Mouse (Mus musculus) G1E (cell line): ENCODE data around the gene Nyap2. TPM values are rescaled to one million over a fixed set of nuclear protein-coding genes. Genes with fewer than 3 reads are reported as not detected.

Source experiments
- ATAC-seq: 2 replicates; pipeline ENCODE4 v1.8.0; 2016; ENCODE audit warnings: mild to moderate bottlenecking; ENCODE audit not compliant: insufficient number of reproducible peaks, poor library complexity, low FRiP score, severe bottlenecking; ENCODE audit errors: extremely low read depth
- DNase-seq: peaks from one replicate; pipeline ENCODE4 v3.0.0; 2012; ENCODE audit warnings: low spot score
- H3K27me3 ChIP-seq: 2 replicates; pipeline ENCODE4 v1.6.1; 2012; ENCODE audit warnings: mild to moderate bottlenecking, low read length, inconsistent platforms; ENCODE audit not compliant: insufficient read depth
- H3K36me3 ChIP-seq: replicated peaks from 2 replicates; pipeline ENCODE3; 2012; ENCODE audit warnings: mild to moderate bottlenecking, inconsistent platforms
- H3K4me1 ChIP-seq: 2 replicates; pipeline ENCODE4 v1.6.1; 2012; ENCODE audit warnings: low read depth, low read length, inconsistent platforms, mixed read lengths; ENCODE audit not compliant: insufficient read depth
- H3K4me3 ChIP-seq: 2 replicates; pipeline ENCODE4 v1.5.1; 2012; ENCODE audit warnings: low read depth, mild to moderate bottlenecking, inconsistent platforms, low read length, moderate library complexity, mixed read lengths
- H3K9me3 ChIP-seq: replicated peaks from 2 replicates; pipeline ENCODE4 v1.6.1; 2012; ENCODE audit warnings: inconsistent platforms
- CTCF ChIP-seq: IDR thresholded peaks from 2 replicates; pipeline ENCODE4 v1.5.1; 2012; ENCODE audit warnings: low read depth, low read length, inconsistent platforms, mixed read lengths
- GATA1 ChIP-seq: IDR thresholded peaks from 2 replicates; pipeline ENCODE4 v1.6.1; 2012; ENCODE audit warnings: borderline replicate concordance, low read length, inconsistent platforms, mixed read lengths
- GATA2 ChIP-seq: IDR thresholded peaks from 2 replicates; pipeline ENCODE4 v1.6.1; 2012; ENCODE audit warnings: low read depth, low read length, inconsistent platforms, borderline replicate concordance
- POLR2AphosphoS5 ChIP-seq: IDR thresholded peaks from 2 replicates; pipeline ENCODE4 v1.6.1; 2012; ENCODE audit warnings: low read depth, low read length, inconsistent platforms; ENCODE audit not compliant: insufficient replicate concordance
- TAL1 ChIP-seq: conservative IDR thresholded peaks from 2 replicates; pipeline ENCODE4 v1.6.1; 2012; ENCODE audit warnings: low read depth, low read length, inconsistent platforms, mixed read lengths
- polyA plus RNA-seq: library from polyadenylated mRNA; stranded (reverse); fragments of >175 nt; gene quantifications from 2 replicates; pipeline ENCODE4 v1.2.3, GENCODE M21; 2012
- total RNA-seq, 2 experiments: library from RNA; stranded (forward) in 1 of 2; stranded (reverse) in 1 of 2; fragments of 200-1000 nt in 1 of 2; fragments of >200 nt in 1 of 2; fragmentation: Nextera tagmentation in 1 of 2; gene quantifications; 2 replicates each; pipeline ENCODE4 v1.2.3; 2014 to 2017

Nyap2 gene
- total and polyA plus RNA-seq, 3 experiments = 0.27 TPM; not detected in 2

DNA sequence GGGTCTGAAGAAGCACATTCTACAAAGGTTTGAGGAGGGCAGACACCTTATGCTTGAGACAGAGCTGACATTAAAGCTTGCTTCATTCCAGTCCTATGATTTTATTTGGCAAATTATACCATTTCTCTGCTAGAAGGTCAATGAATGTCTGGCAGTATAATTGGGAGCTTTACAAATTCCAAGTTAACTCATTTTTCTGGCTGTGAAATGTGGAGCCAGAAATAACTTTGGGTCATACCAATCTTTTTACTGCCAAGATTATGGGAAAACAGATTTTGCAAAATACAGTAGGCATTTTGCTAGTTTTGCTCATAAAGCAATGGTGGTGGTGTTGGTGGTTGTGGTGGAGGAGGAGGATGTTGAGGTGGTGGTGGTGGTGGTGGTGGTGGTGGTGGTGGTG, 96.0 kb downstream of the Nyap2 start:
- TF ChIP-seq GATA1 (no peak), TAL1 (no peak), GATA2 (no peak), POLR2AphosphoS5 (no peak), CTCF (no peak)
- H3K9me3 ChIP-seq = peaks cover 8% of the 10 kb centered on the region
- H3K36me3 ChIP-seq = no peaks in the 10 kb centered on the region
- H3K4me3 ChIP-seq = no peak overlapping the region
- H3K27me3 ChIP-seq = no peaks in the 10 kb centered on the region
- ATAC-seq (no peak), DNase-seq (no peak)
- H3K4me1 ChIP-seq = no peaks in the 10 kb centered on the region

DNA sequence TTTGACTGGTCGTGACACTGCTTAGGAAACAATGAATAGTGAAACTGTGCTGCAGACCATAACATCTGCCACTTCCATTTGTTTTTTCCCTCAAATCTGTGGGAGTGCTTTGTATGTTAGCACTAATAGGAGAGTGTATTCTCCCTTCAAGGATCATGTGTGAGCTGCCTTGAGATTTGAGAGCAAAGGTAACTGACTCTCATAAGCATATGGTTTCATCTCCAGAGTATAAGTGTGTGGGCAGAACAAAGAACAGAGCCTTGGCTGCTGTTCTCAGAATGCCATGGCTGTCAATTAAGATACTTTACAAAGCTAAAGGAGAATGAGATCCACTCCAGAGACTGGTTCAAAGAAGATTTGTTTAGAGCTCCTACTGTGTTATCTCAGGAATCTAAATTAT, 96.6 kb downstream of the Nyap2 start:
- ATAC-seq (no peak), DNase-seq (no peak)
- TF ChIP-seq CTCF (no peak), GATA1 (no peak), GATA2 (no peak), POLR2AphosphoS5 (no peak), TAL1 (no peak)
- peaks cover 8% of the 10 kb centered on the region for H3K9me3 ChIP-seq
- no peak overlapping the region for H3K4me3 ChIP-seq
- H3K36me3 ChIP-seq = no peaks in the 10 kb centered on the region
- no peaks in the 10 kb centered on the region for H3K27me3 ChIP-seq
- no peaks in the 10 kb centered on the region for H3K4me1 ChIP-seq

DNA sequence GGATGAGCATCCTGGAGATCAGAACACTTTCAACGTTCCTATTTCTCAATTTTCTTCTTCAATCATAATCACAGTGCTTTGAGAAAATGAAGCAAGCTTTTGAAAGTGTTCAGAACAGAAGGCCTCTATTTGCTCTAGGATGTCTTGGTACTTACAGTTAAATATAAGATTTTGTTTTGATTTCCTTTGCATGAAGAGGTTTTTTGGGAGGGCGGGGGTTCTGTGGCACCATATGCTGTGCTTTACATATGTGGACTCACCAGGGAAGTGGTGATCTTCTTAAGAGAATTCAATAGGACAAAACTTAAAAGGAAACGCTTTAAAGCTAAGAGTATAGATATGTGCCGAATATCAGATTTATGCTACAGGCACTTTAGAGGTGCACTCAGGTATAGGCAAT, 103.0 kb downstream of the Nyap2 start:
- no peak for ATAC-seq
- Histone ChIP-seq H3K36me3 (no peaks in the 10 kb centered on the region), H3K4me3 (no peak overlapping the region), H3K27me3 (no peaks in the 10 kb centered on the region), H3K9me3 (peaks cover 3% of the 10 kb centered on the region; the same call in 1 of the 2 replicates), H3K4me1 (no peaks in the 10 kb centered on the region)
- TF ChIP-seq TAL1 (no peak), POLR2AphosphoS5 (no peak), GATA2 (no peak), CTCF (no peak), GATA1 (no peak)
- no peak for DNase-seq

DNA sequence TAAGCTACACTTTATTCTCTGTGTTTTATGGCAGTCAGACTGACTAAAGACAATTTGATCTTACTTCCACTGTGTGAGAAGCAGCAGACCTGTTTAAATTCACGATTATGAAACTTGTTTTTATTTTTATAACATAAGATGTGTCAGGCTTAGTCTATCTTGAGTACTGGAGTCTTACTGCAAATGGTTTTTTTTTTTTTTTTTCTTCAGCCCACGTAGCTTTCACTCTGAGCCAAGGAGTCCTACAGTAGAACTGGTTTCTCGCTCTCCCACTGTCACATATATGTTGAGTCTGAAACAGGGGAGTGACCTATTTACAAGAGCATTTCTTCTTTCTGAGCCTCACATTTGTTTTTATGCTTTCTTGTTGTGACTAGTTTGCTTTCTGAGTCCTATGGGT, 103.9 kb downstream of the Nyap2 start:
- ATAC-seq (no peak), DNase-seq (no peak)
- no peaks in the 10 kb centered on the region; the same call in 1 of the 2 replicates for H3K9me3 ChIP-seq
- H3K27me3 ChIP-seq = no peaks in the 10 kb centered on the region
- TF ChIP-seq TAL1 (no peak), GATA1 (no peak), POLR2AphosphoS5 (no peak), GATA2 (no peak), CTCF (no peak)
- no peaks in the 10 kb centered on the region for H3K36me3 ChIP-seq
- no peak overlapping the region for H3K4me3 ChIP-seq
- H3K4me1 ChIP-seq = no peaks in the 10 kb centered on the region

DNA sequence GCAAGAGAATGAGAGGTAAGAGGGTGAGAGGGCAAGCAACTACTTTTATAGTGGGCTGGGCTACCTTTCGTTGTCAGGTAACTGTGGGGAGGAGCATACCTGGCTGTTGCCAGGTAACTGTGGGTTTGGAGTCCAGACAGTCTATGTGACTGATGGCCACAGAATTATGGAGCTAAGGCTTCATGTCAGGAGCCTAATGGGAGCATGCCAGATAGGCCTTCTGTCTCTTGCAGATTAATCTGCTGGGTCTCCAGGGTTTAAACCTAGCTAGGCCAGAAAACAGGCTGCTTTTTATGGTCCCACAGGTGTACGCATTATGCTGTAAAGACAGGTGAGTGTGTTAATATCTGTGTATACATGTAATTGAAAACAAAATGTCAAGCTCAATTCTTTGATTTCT, 132.8 kb downstream of the Nyap2 start:
- Histone ChIP-seq H3K27me3 (no peaks in the 10 kb centered on the region), H3K4me3 (no peak overlapping the region), H3K9me3 (peaks cover 17% of the 10 kb centered on the region), H3K36me3 (no peaks in the 10 kb centered on the region), H3K4me1 (no peaks in the 10 kb centered on the region)
- no peak for TF ChIP-seq TAL1
- DNase-seq (no peak), ATAC-seq (no peak)

DNA sequence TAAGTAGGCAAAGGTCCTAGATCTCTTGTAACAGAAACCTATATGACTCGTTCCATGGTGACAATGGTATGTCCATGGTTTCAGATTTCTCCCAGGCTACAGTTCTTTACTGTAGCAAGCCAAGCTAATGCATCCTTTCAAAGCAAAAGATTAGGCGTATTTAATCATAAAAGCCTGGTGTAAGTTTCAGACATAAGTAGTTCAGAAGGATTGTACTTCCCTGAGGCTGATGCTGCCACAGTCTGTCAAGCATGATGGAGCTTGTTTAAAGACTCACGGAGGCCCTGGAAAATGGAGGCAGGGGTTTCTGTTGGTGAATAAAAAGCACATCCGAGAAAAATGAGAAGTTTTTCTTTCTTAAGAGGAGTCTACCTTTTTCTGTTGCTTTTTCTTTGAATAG, 134.7 kb downstream of the Nyap2 start:
- ATAC-seq = no peak
- TF ChIP-seq TAL1 (no peak), POLR2AphosphoS5 (no peak), CTCF (no peak), GATA2 (no peak), GATA1 (no peak)
- H3K36me3 ChIP-seq = no peaks in the 10 kb centered on the region
- no peaks in the 10 kb centered on the region for H3K27me3 ChIP-seq
- peaks cover 19% of the 10 kb centered on the region for H3K9me3 ChIP-seq
- no peak overlapping the region for H3K4me3 ChIP-seq
- no peak for DNase-seq
- no peaks in the 10 kb centered on the region for H3K4me1 ChIP-seq

DNA sequence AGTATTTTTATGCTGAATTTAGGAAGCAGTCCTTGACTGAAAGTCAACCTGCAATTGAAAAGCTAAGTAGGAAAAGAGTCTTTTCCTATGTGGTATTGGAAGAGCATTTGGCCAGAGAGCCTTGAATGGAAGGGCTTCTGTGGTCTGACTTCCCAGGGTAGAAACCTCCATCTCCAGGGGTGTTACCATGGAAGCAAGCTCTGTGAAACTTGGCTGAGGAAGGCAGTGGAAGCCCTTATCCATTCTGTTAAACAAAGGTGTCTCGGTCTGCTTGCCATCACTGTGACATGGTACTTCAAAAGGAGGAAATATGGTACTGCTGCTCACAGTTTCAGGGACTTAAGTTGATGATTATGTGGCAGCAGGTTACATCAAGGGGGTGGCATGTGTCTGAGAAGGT, 143.0 kb downstream of the Nyap2 start:
- Histone ChIP-seq H3K9me3 (peaks cover 12% of the 10 kb centered on the region), H3K36me3 (no peaks in the 10 kb centered on the region), H3K4me3 (no peak overlapping the region), H3K4me1 (no peaks in the 10 kb centered on the region), H3K27me3 (no peaks in the 10 kb centered on the region)
- TF ChIP-seq POLR2AphosphoS5 (no peak), GATA1 (no peak), CTCF (no peak)
- no peak for DNase-seq
- ATAC-seq = no peak
